Mouse (Mus musculus): ENCODE results near the gene Gm20388.

- no peak for TF ChIP-seq POLR2A (IDR thresholded peaks at IDR 0.05; ENCODE audit: extremely low read depth, insufficient read depth, low read length)
- TF ChIP-seq CTCF (IDR thresholded peaks at IDR 0.05; ENCODE audit: extremely low read depth, insufficient read depth, low read length), result no peak
These were observed 2239.0 kb downstream of the Gm20388 start for GRCm38 (mm10) chr8:122149606-122150005.

Data from cortical plate, adult 2 months (tissue).